Mouse (Mus musculus): ENCODE measurements around the gene Gm13023.
"Not testable (repeated sequence)": the region's sequence is repeated elsewhere in the genome, so short reads cannot be mapped to it uniquely, and the experiment has no call there.

Gm13023 gene

GRCm38 (mm10) chr4:143789052-143789451 lies at the start of gene Gm13023:
Gene Gm13023 (plus strand): TSS chr4:143789352.
- not testable (repeated sequence) for DNase-seq

DNA sequence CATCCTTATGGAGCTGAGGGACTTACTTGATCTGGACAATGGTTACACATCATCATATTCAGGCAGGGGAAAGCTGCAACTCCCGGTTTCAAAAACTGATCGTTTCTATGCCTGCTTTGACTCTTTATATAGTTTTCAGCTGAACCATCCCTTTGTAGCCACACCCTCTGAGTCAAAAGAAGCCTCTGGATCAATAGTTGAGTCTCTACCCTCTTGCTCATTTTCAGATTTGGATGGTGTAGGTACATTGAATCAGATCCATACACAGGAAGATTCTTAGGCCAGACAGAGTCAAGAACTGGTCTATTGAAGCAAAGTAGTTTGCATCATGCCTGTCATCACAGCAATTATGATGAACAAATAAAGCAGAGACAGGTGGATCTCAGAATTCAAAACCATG lies 26.8 kb downstream of the Gm13023 start, which contains the start of gene Gm13084:
Gene Gm13084, minus strand, starts transcription at position 101 of the 400 bp plus-strand sequence.
- no peak for DNase-seq
